Mouse (Mus musculus): ENCODE measurements at regions not wholly inside any gene's neighbourhood (a gene's known extent, or its start where the extent isn't known, plus 50 kb on each side); places are given as distances from the start of the nearest gene placed in this dataset.

DNA sequence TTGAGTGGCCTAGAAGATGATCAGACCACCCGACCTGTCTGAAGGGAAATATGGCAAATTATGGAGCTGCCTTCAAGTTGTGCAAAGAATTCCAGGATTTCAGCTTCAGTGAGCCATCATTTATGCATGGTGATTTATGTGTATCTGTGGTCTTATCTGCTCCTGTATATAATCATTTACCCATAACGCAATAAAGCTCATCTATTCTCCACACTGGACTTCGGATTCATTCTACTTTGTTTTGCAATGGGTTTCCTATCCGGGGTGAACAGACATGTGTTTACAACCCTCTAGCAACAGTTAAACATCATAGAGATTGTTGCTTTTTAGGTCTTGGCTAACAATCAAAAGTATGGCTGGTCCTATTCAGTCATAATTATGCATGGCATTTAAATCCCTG, 145.1 kb downstream of the Pcdh10 start:
- no peak for DNase-seq

GRCm38 (mm10) chr3:45547091-45547490, 168.9 kb downstream of the Pcdh10 start:
- no peak for DNase-seq

GRCm38 (mm10) chr3:45555736-45556135, 177.5 kb downstream of the Pcdh10 start:
- peak; percentile 25 for DNase-seq

- DNase-seq, result no peak
These were observed 194.8 kb downstream of the Pcdh10 start for GRCm38 (mm10) chr3:45572995-45573394.

GRCm38 (mm10) chr3:45577035-45577434, 198.8 kb downstream of the Pcdh10 start:
- no peak for DNase-seq

GRCm38 (mm10) chr3:45593561-45593960, 215.4 kb downstream of the Pcdh10 start:
- no peak for DNase-seq

- no peak for DNase-seq
These were observed 224.1 kb downstream of the Pcdh10 start for GRCm38 (mm10) chr3:45602278-45602677.

GRCm38 (mm10) chr3:45603151-45603550, 225.0 kb downstream of the Pcdh10 start:
- DNase-seq, result no peak

GRCm38 (mm10) chr3:45620729-45621128, 242.5 kb downstream of the Pcdh10 start:
- no peak for DNase-seq

DNA sequence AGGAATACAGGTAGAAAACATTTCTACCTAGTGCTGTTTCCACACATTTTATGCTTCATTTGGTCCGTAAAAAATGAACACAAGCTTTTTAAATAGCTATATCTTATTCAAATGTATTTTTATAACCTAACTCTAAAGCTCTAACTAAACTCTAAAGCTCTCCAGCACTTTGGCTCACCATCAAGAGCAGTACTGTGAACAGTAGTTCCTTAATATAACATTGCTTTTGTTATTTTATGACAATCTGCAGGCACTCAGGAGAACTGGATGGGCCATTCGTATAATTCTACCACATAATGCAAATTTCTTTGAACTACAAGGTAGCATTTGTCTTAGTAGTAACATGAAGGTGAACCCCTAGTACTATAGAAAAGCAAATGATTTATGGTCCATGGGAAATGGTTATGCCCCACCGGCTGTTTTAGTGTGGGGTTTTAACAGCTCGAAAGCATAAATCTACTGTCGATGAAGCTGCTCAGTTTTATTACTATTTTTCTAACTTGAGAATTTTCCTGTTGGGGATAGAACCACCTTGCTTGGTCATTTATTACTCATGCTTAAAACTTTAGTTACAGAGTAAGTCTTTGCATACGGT, 267.8 kb downstream of the Pcdh10 start:
- DNase-seq, result no peak

DNA sequence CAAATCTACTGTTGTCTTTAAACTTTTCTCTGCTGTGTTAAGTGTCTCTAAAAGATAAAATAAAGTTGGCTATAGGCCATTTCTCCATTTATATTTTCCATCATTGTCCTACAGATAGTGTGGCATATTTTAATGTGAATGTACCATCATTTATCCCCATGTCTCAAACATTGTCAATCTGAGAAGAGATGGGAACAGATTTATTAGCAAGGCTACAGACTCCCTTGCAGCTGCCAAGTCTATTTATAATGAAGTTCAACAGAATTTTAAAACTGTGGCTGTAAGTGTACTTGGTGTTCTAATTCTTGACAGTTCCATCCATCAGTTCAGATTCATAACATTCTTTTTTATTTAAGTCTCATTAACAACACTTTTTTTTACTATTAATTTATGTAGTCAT, 271.2 kb downstream of the Pcdh10 start:
- no peak for DNase-seq

DNA sequence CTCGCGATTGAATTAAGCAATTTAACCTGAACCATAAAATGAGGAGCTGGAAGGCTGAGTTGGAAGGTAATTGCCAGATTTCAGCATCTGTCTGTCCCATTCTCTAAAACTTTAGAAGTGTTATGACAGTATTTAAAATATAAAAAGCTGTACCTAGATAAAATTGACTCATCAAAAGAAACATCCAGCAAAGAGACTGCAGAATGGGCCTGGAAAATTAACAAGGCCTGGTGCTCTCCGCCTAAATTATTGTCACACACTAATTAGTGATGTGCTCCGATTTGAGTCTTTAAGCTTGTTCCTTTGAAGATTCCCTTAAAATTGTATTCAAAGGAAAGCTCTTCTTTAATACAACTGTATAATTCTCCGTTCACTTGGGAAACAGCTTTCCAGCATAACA, 278.8 kb downstream of the Pcdh10 start:
- no peak for DNase-seq

DNA sequence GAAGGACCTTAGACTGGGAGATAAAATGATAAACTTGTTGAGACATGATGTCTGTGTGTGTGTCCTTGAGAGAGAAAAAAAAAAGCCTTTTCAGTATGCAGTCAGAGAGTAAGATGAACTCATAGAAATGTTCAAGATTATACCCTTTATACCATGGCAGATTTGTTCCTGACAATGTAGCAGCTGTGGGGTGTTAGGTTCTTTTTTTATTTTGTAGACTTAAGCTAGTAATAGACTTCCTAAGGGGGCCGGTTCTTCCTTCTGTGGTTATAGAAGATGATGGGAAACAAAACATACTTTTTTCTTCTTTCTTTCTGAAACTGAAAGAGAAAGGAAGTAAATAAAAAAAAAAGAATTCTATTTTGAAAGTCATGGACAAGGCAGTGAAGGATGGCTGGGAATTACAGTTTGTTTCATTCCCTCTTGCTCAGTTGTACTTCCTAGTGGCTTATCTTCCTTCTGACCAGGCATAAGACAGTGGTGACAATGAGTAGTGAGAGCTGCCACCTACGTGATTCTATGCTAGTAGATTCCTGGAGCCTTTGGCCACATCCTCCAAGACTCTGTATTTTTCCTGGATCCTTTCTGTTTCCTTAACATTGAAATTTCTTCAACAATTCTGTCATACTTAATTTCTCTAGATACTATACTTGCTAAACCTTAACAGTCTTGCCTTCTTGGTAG, 280.0 kb downstream of the Pcdh10 start:
- DNase-seq, result no peak

DNA sequence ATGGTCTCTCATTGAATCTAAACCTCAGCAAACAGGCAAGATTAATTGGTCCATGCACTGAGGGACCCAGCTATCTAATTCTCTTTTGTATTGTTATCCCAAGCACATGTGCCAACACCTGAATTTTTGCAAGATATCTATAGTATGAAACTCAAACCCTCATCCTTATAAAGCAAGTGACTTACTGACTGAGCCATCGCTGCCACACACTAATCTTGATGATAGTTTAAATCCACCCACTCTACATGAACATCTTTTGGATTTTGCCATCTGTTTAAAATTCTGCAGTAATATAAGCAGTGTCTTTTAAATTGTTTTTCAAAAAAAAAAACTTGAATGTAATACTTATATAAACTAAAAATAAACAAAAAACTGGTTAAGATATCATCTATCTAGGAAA, 280.9 kb downstream of the Pcdh10 start:
- no peak for DNase-seq

DNA sequence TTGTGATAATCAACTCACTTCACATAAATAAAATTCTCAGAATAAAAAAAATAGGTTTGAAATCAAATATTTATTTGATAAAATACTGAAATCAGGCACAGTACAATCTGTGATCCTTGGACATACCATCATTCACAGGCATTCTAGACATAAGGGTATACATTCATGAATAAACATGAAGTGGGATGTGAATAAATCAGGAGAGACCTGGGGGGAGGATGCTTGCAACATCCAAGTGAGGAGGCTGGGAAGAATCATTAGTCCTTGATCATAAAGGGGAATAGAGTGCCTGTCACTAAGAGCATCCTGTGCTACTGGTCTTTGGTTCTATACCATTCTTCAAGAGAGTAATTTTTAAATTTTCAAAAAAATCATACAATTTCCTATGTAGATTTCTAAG, 292.2 kb downstream of the Pcdh10 start:
- no peak for DNase-seq

GRCm38 (mm10) chr3:45677672-45678071, 299.5 kb downstream of the Pcdh10 start:
- no peak for DNase-seq

DNA sequence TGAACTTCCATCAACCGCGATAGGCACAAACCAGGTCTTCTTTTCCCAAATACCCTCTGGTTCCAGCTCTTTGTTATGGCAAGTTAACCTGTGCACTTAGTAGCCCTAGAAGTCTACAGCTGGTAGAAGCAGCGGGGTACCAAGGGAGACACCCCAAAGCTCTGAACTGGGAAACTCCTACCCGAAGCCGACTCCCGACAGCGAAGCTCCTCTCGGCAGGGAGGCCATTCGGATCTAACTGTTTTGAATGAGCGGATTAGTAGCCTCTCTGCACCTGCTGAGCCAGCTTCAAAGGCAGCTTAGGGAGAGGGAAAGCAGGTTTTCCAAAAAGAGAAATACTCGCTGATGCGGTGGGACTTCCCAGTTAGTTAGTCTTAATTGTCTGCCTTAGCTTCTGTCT, 303.2 kb downstream of the Pcdh10 start:
- DNase-seq, result no peak

GRCm38 (mm10) chr3:45707891-45708290, 329.7 kb downstream of the Pcdh10 start:
- no peak for DNase-seq

Data from kidney, adult 9 months (tissue).